Mouse (Mus musculus) CD4-positive, CD25-positive, alpha-beta regulatory T cell, adult 4 months (primary cell): ENCODE results near the gene Hist1h3b. TPM values are rescaled to one million over a fixed set of nuclear protein-coding genes. Genes with fewer than 3 reads are reported as not detected.
"Not testable (repeated sequence)": the region's sequence is repeated elsewhere in the genome, so short reads cannot be mapped to it uniquely, and the experiment has no call there.

Experiments used
- ATAC-seq: one replicate; pipeline ENCODE4 v1.8.0; 2017
- polyA plus RNA-seq, 2 experiments: library from polyadenylated mRNA; unstranded; fragments of 100-300 nt; shearing (Covaris generic); gene quantifications; one replicate each; pipeline ENCODE4 v1.2.1; 2017

The Hist1h3b gene
- polyA plus RNA-seq, 2 experiments from 2014 or later = not detected

GRCm38 (mm10) chr13:23756790-23757189 lies 4.7 kb downstream of the Hist1h3b start, which contains the start of gene Hist1h4b:
Hist1h4b (plus strand) TSS chr13:23757013.
- ATAC-seq = peak; percentile 61

- no peak for ATAC-seq
These were observed 5.2 kb downstream of the Hist1h3b start for GRCm38 (mm10) chr13:23757211-23757773.

- ATAC-seq = no peak
These were observed 5.9 kb downstream of the Hist1h3b start for GRCm38 (mm10) chr13:23757921-23758320.

DNA sequence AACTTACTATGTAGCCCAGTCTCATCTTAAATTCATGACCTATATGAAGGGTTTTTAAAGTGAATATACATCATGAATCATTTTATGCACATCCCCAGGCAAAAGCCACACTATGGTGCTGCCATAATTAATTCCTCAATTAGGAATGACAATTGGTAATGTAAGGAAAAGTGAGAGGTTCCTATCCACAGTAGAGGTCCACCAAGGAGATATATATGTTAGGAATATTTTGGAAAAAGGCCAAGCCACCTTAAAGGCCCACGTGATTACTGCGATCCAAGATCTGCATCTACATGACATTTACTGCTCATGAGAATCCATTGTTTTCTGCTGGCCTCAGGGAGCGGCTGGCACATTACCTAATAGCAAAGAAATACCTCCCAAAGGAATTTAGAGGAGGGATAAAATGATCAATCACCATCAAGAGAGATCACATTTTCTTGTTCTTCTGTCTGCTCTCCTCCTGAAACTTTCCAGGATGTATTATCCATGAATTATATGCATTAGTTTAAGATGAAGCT lies 7.2 kb downstream of the Hist1h3b start:
- ATAC-seq = no peak

DNA sequence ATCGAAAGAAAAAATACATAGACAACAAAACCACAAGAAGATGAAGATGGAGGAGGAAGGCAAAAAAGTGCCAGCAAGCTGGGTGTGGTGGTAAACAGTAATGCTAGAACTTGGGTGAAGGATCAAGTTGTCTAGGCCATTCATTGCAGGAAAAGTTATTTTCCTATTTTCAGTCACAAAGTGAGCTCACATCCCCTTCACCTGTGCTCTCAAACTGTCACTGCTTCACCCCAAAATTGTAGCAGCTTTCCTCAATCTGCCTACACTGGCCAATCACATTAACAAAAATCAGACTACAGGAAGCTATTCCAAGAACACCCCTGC lies 7.8 kb downstream of the Hist1h3b start:
- ATAC-seq = no peak

GRCm38 (mm10) chr13:23760240-23760971 lies 8.3 kb downstream of the Hist1h3b start:
- ATAC-seq = no peak

- ATAC-seq = peak; percentile 65
These were observed 9.2 kb downstream of the Hist1h3b start, which contains the start of gene Hist1h4a for GRCm38 (mm10) chr13:23760972-23761864. Hist1h4a (minus strand) TSS chr13:23761230.

GRCm38 (mm10) chr13:23761871-23762821 lies 10.1 kb downstream of the Hist1h3b start, which contains the start of gene Hist1h3a:
Hist1h3a (minus strand) TSS chr13:23762386.
- peak; percentile 65 for ATAC-seq

DNA sequence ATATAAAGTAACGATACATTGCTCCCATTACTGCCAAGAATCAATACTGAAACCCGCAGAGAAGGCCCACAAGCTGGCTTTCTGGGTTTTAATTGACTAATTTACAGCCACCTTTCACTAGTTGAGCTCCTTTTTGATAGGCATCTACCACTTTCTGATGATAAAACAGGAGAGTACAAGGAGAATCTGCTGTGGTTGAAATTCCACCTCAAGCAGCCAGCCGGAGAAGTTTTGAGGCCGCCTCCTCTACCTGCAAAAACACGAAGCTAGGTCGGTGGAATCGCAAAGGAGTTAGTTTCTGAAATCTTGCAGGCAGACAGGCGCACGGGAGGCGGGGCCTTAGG lies 11.1 kb downstream of the Hist1h3b start:
- no peak for ATAC-seq

DNA sequence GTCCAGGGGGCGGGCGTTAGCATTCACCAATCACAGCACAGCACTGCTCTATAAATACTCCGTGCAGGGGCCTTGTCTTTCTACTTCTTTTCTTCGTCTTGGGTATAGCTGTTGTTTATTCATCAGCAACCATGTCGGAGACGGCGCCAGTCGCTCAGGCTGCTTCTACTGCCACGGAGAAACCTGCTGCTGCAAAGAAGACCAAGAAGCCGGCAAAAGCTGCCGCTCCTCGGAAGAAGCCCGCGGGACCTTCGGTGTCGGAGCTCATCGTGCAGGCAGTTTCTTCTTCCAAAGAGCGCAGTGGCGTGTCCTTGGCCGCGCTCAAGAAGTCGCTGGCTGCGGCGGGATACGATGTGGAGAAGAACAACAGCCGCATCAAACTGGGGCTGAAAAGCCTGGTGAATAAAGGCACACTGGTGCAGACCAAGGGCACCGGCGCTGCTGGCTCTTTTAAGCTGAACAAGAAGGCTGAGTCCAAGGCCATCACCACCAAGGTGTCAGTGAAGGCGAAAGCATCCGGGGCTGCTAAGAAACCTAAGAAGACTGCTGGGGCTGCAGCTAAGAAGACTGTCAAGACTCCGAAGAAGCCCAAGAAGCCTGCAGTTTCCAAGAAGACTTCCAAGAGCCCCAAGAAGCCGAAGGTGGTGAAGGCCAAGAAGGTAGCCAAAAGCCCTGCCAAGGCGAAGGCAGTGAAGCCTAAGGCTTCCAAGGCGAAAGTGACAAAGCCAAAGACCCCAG lies 11.7 kb downstream of the Hist1h3b start, which contains the start of gene Hist1h1a:
Gene Hist1h1a (plus strand): TSS at position 81 of the 738 bp plus-strand sequence.
- peak; percentile 48 for ATAC-seq

DNA sequence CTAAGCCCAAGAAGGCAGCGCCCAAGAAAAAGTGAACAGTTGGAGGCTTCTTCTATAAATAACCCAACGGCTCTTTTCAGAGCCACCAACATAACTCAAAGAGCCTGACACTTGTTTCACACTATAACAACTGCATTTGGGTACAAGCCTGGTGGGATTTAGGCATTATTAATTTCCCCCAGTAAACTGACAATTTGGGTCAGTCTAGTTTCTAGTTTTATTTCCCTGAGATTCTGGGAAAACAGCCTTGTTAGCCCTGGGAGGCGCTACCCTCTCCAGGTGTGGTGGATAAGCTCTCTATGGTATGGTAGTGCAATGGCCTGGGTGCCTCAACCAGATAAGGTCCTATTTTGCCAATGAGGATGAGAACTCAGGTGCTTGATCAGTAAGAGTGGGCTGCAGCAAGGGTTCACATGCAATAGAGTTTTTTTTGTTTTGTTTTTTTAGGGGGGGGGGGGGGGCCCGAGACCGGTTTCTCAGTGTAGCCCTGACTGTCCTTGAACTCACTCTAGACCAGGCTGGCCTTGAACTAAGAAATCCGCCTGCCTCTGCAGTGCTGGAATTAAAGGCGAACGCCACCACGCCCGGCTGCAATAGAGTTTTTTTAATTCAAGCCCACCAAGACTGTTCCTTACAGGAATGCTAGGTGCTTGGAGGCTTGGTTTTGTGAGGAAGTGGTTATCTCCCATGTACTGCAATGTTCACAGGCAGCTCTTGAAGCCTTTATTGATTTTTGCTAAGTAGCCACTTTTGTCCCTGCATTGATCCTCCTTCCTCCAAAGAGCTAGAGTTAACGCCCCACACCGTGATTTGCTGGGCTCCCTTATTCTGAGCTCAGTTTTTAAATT lies 12.5 kb downstream of the Hist1h3b start:
- no peak for ATAC-seq

DNA sequence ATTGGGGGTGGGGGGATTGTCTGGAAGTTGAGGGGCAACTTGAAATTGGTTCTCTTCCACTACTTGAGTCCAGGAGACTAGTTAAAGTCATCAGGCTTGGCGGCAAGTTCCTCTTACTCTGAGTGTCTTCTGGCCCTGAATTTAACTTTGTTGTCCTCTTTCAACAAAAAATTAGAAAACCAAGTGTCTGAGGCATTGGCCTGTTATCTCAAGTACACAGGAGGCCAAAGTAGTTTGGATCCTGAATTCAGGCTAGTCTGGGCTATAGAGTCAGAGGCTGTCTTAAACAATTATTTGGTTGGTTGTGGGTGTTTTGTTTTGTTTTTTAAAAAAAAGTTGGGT lies 13.1 kb downstream of the Hist1h3b start:
- ATAC-seq = no peak

GRCm38 (mm10) chr13:23766772-23767171 lies 14.7 kb downstream of the Hist1h3b start:
- ATAC-seq = no peak

- no peak for ATAC-seq
These were observed 16.8 kb downstream of the Hist1h3b start for GRCm38 (mm10) chr13:23768834-23769397.

GRCm38 (mm10) chr13:23769613-23770012 lies 17.5 kb downstream of the Hist1h3b start, which contains the start of gene Trim38:
Trim38 (plus strand) TSS chr13:23769913.
- not testable (repeated sequence) for ATAC-seq

DNA sequence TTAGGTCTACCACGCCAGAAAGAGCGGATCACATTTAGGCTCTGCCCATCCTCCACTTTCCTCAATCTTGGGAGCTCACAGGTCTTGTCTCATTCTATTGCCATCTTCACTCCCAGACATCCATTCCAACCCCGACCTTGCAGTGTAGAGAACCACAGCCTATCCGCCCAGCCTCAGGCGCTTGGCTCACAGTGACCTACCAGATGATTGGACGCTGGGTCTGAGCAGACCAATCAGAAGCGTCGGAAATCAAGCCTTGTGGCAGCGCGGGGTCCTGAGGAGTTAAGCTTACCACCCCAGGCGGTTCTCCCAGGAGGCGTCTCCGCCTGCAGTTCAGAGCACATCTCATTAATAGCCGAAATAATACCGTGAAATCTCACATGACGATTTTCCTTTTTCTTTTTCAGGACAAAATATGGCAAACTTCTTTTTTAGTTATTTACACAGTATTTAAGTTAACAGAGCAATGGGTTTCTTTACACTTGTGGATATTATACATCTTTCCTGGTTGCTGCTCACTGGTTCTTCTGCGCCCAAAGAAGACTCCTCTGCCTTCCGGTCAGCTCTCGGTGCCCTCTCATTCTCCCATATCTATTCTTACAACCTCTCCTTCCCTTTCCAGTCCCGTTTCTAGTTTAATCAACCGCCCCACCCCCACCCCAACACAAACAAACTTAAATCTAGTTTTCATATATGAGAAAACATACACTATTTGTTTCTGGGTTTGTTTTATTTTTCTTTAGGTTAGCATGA lies 20.7 kb downstream of the Hist1h3b start:
- ATAC-seq = no peak

GRCm38 (mm10) chr13:23778339-23778738 lies 26.3 kb downstream of the Hist1h3b start:
- no peak for ATAC-seq

- ATAC-seq = no peak
These were observed 27.0 kb downstream of the Hist1h3b start for GRCm38 (mm10) chr13:23779025-23779424.

DNA sequence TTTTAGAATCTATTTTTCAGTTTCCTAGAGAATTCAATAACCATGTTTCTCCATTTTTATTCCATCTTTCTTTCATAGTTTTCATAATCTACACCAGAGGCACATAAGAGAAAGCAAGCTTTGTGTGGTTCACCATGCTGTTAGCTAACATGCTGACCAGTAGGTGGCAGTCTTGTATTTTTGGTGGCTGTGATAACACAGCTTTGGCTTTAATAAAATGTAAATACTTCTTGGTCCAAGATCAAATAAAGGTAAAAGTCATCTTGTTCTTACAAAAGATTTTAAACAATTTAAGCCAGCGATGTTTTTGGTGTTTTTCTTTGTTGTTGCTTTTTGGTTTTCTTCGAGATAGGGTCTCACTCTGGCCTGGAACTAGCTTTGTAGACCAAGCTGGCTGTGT lies 40.5 kb downstream of the Hist1h3b start:
- ATAC-seq = peak; percentile 37
